8 mouse cellular contexts compared by ENCODE assay signal in the genomic region with DNA sequence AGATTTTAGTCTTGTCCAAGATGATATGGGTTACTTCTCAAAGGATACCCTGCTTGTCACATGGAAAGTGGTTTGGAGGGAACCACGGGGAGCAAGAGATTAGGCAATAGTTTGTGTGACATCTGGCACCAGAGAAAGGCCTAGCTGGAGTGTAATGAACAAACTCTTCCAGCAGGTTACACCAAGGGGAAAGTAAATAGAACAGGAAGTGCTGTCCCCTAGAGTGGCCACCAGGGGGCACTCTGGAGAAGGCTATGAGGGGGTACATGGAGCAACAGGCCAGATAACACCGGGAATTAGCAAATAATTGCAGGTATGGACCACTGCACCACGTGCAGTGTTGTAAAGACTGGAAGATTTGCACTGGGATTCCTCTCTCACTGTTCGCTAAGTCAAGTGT. TPM values are rescaled to one million over a fixed set of nuclear protein-coding genes. Genes with fewer than 3 reads are reported as not detected.
A peak's percentile ranks its signal among the peaks of the same experiment; 100 is the strongest.
DNase-seq lines count a peak whose midpoint lies in the region; ATAC-seq and TF ChIP-seq lines count a peak whose summit lies in the region.

No protein-coding gene starts in this region.

- peak; percentile 73 for TF ChIP-seq CTCF in kidney, postnatal 0 days (IDR thresholded peaks at IDR 0.05; ENCODE audit: low read depth)

- WGBS in kidney, postnatal 0 days, result 53% methylated on average over 4 of the region's 4 CpGs

- no peak overlapping the region for H3K4me2 ChIP-seq in kidney, postnatal 0 days (ENCODE audit: low read length)

- ATAC-seq in frontal cortex, adult (ENCODE audit: low TSS enrichment), result 0 out of 2 replicates have a peak, but pooled peaks have one; percentile 34
- ATAC-seq in kidney, postnatal 0 days (replicated peaks; ENCODE audit: low FRiP score, low read depth), result peak; percentile 61
- peak; percentile 99 for ATAC-seq in megakaryocyte progenitor cell, adult 5-6 weeks (replicated peaks; ENCODE audit: poor library complexity)

- H3K27me3 ChIP-seq in kidney, postnatal 0 days (ENCODE audit: insufficient read depth, low read length), result no peaks in the 10 kb centered on the region

- no peak overlapping the region for H3K9ac ChIP-seq in kidney, postnatal 0 days (ENCODE audit: low read depth, low read length)

- H3K36me3 ChIP-seq in kidney, postnatal 0 days (ENCODE audit: insufficient read depth, low read length), result no peaks in the 10 kb centered on the region

- H3K4me3 ChIP-seq in kidney, postnatal 0 days (replicated peaks; ENCODE audit: low read depth, low read length), result no peak overlapping the region

- no peaks in the 10 kb centered on the region for H3K4me1 ChIP-seq in kidney, postnatal 0 days (replicated peaks; ENCODE audit: insufficient read depth, low read length)

- no peaks in the 10 kb centered on the region for H3K9me3 ChIP-seq in kidney, postnatal 0 days (replicated peaks; ENCODE audit: low read length)

- no peak for DNase-seq in frontal cortex, postnatal 25 days (ENCODE audit: low spot score in 2 of 2)
- peak; percentile 36 for DNase-seq in urinary bladder, postnatal 14 days (ENCODE audit: low spot score)
- no peak for DNase-seq in urinary bladder, postnatal 10 days (ENCODE audit: low spot score)
- DNase-seq in cerebellum, postnatal 36 days, result peak; percentile 57 to 70
- DNase-seq in kidney, postnatal 0 days (ENCODE audit: low spot score), result peak; percentile 57
- peak; percentile 43 for DNase-seq in urinary bladder, postnatal 25 days (ENCODE audit: low spot score)

- no peak overlapping the region for H3K27ac ChIP-seq in kidney, postnatal 0 days

RNA-seq across cellular contexts. Expression of a gene that starts 19.0 kb away (rescaled TPM):
- 2.8 TPM in 2 replicates for polyA plus RNA-seq in kidney, postnatal 0 days (2015; fragmentation: Nextera tagmentation; extraction: Ambion mirVana)
- total RNA-seq in megakaryocyte progenitor cell, adult 5-6 weeks (2015), result 2.4 and 4.4 TPM in 2 replicates
- total RNA-seq in megakaryocyte progenitor cell, adult 5-6 weeks (2017), result 1.7 and 3.4 TPM in 2 replicates

RNA-seq across cellular contexts. Expression of a gene that starts 28.7 kb away (rescaled TPM):
- polyA plus RNA-seq in kidney, postnatal 0 days (2015; fragmentation: Nextera tagmentation; extraction: Ambion mirVana), result 138 and 139 TPM in 2 replicates
- total RNA-seq in megakaryocyte progenitor cell, adult 5-6 weeks (2015), result 111 and 114 TPM in 2 replicates
- 169 and 201 TPM in 2 replicates for total RNA-seq in megakaryocyte progenitor cell, adult 5-6 weeks (2017)

Comparison
In these comparisons a context has a peak if more than half of its experiments do, and no peak if none do; other contexts are left out.
1. DNase-seq: peak in urinary bladder, postnatal 14 days (single experiment), cerebellum, postnatal 36 days (2 of 2), kidney, postnatal 0 days (single experiment) and urinary bladder, postnatal 25 days (single experiment); none in frontal cortex, postnatal 25 days (0 of 2) and urinary bladder, postnatal 10 days (single experiment).
2. ATAC-seq: peak in every context shown above with its lines; median percentile 99 in megakaryocyte progenitor cell, adult 5-6 weeks; 61 in kidney, postnatal 0 days; 34 in frontal cortex, adult.